Mouse (Mus musculus) adrenal gland, postnatal 36 days (tissue): ENCODE results near the gene Rnf216. TPM values are rescaled to one million over a fixed set of nuclear protein-coding genes. Genes with fewer than 3 reads are reported as not detected.

Source experiments
- DNase-seq, 2 experiments: peaks; one replicate each; pipeline ENCODE4 v3.0.0; 2021; ENCODE audit warnings: mixed read lengths in 1 of 2
- total RNA-seq, 2 experiments: library from RNA; stranded (reverse); gene quantifications; 2 replicates each; pipeline ENCODE4 v1.2.3; 2021

Rnf216 gene
- total RNA-seq, 2 experiments from 2014 or later = 38.4 to 48.7 TPM

GRCm38 (mm10) chr5:143053132-143053972 is 59.4 kb downstream of the Rnf216 start:
- DNase-seq = no peak

GRCm38 (mm10) chr5:143052677-143053076 is 60.1 kb downstream of the Rnf216 start:
- no peak for DNase-seq

- no peak for DNase-seq
These were observed 60.9 kb downstream of the Rnf216 start for GRCm38 (mm10) chr5:143051851-143052250.

- no peak for DNase-seq
These were observed 62.5 kb downstream of the Rnf216 start for GRCm38 (mm10) chr5:143050273-143050672.

- peak in 1 of 2 experiments; percentile 31 for DNase-seq
These were observed 63.0 kb downstream of the Rnf216 start for GRCm38 (mm10) chr5:143049746-143050145.

- no peak for DNase-seq
These were observed 63.8 kb downstream of the Rnf216 start for GRCm38 (mm10) chr5:143049013-143049385.

GRCm38 (mm10) chr5:143048232-143049012 is 64.4 kb downstream of the Rnf216 start:
- DNase-seq = no peak

GRCm38 (mm10) chr5:143047586-143047985 is 65.2 kb downstream of the Rnf216 start:
- DNase-seq = peak in 1 of 2 experiments; percentile 58

GRCm38 (mm10) chr5:143043902-143044301 is 68.9 kb downstream of the Rnf216 start:
- peak; percentile 58 to 65 for DNase-seq

- DNase-seq = no peak
These were observed 69.5 kb downstream of the Rnf216 start for GRCm38 (mm10) chr5:143043285-143043684.

GRCm38 (mm10) chr5:143038794-143039193 is 74.0 kb downstream of the Rnf216 start:
- no peak for DNase-seq

GRCm38 (mm10) chr5:143037201-143037600 is 75.6 kb downstream of the Rnf216 start:
- no peak for DNase-seq

- no peak for DNase-seq
These were observed 76.7 kb downstream of the Rnf216 start for GRCm38 (mm10) chr5:143036052-143036451.

- DNase-seq = no peak
These were observed 77.5 kb downstream of the Rnf216 start for GRCm38 (mm10) chr5:143035271-143035670.

- no peak for DNase-seq
These were observed 78.7 kb downstream of the Rnf216 start for GRCm38 (mm10) chr5:143034108-143034507.

- no peak for DNase-seq
These were observed 79.5 kb downstream of the Rnf216 start for GRCm38 (mm10) chr5:143033277-143033676.

- no peak for DNase-seq
These were observed 80.1 kb downstream of the Rnf216 start for GRCm38 (mm10) chr5:143032639-143033146.

- no peak for DNase-seq
These were observed 81.1 kb downstream of the Rnf216 start for GRCm38 (mm10) chr5:143031681-143032080.

- DNase-seq = no peak
These were observed 81.6 kb downstream of the Rnf216 start for GRCm38 (mm10) chr5:143031193-143031592.

GRCm38 (mm10) chr5:143023887-143024286 is 88.9 kb downstream of the Rnf216 start:
- DNase-seq = no peak

- DNase-seq = no peak
These were observed 89.8 kb downstream of the Rnf216 start for GRCm38 (mm10) chr5:143022956-143023355.

GRCm38 (mm10) chr5:143017401-143017800 is 95.4 kb downstream of the Rnf216 start:
- DNase-seq = peak in 1 of 2 experiments; percentile 18

GRCm38 (mm10) chr5:143009383-143009782 is 103.4 kb downstream of the Rnf216 start:
- DNase-seq = no peak
